Mouse (Mus musculus) yolk sac, embryonic 10.5 days (tissue): ENCODE data around the gene Khdrbs2.
"Not testable (repeated sequence)": the region's sequence is repeated elsewhere in the genome, so short reads cannot be mapped to it uniquely, and the experiment has no call there.

Source experiments
- DNase-seq: peaks from one replicate; pipeline ENCODE4 v3.0.0-alpha.2; 2017; ENCODE audit warnings: low spot score

Khdrbs2 gene

GRCm38 (mm10) chr1:32471022-32471421, 298.5 kb downstream of the Khdrbs2 start:
- DNase-seq = no peak

GRCm38 (mm10) chr1:32471502-32472214, 299.1 kb downstream of the Khdrbs2 start:
- DNase-seq = no peak

- no peak for DNase-seq
Observed at GRCm38 (mm10) chr1:32487944-32488343, 315.4 kb downstream of the Khdrbs2 start.

- DNase-seq = no peak
Observed at GRCm38 (mm10) chr1:32503381-32503780, 330.9 kb downstream of the Khdrbs2 start.

- not testable (repeated sequence) for DNase-seq
Observed at GRCm38 (mm10) chr1:32547194-32547593, 374.7 kb downstream of the Khdrbs2 start, which contains the start of gene Gm5415. Gene Gm5415, minus strand, starts transcription at chr1:32547294.

- no peak for DNase-seq
Observed at GRCm38 (mm10) chr1:32553459-32553858, 380.9 kb downstream of the Khdrbs2 start.

GRCm38 (mm10) chr1:32553925-32554324, 381.4 kb downstream of the Khdrbs2 start:
- no peak for DNase-seq

- no peak for DNase-seq
Observed at GRCm38 (mm10) chr1:32568901-32569300, 396.4 kb downstream of the Khdrbs2 start.

GRCm38 (mm10) chr1:32626060-32626459, 453.5 kb downstream of the Khdrbs2 start:
- DNase-seq = no peak

GRCm38 (mm10) chr1:32632415-32633354, 460.2 kb downstream of the Khdrbs2 start:
- DNase-seq = no peak

GRCm38 (mm10) chr1:32633404-32633803, 460.9 kb downstream of the Khdrbs2 start:
- no peak for DNase-seq

- no peak for DNase-seq
Observed at GRCm38 (mm10) chr1:32639118-32639517, 466.6 kb downstream of the Khdrbs2 start.

- DNase-seq = no peak
Observed at GRCm38 (mm10) chr1:32649647-32650209, 477.2 kb downstream of the Khdrbs2 start.

GRCm38 (mm10) chr1:32693806-32694205, 521.3 kb downstream of the Khdrbs2 start:
- no peak for DNase-seq

- DNase-seq = no peak
Observed at GRCm38 (mm10) chr1:32700132-32700531, 527.6 kb downstream of the Khdrbs2 start.

- no peak for DNase-seq
Observed at GRCm38 (mm10) chr1:32701267-32701666, 528.8 kb downstream of the Khdrbs2 start.
